Mouse (Mus musculus): ENCODE measurements around the gene Sh3kbp1. TPM values are rescaled to one million over a fixed set of nuclear protein-coding genes. Genes with fewer than 3 reads are reported as not detected.

Sh3kbp1 gene
- polyA plus RNA-seq, 1 experiment from 2014 or later = 21.0 TPM

DNA sequence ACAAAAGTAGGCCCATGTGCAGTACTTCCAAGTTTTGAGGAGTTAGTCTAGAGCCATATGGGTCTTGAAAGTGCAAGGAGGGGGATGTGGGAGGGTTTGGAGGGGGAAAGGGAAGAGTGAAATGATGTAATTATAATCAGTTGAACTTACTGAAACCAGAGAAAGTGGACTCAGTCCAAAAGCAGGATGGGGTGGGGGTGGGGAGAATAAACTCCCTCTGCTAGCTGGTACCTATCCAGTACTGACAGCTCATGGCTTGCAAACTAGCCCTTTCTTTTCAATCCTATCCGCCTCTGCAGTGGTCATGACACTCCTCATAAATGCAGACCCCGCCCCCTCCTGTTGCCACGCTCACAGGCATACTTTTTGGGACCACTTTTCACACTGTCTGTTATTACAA lies 283.5 kb downstream of the Sh3kbp1 start:
- Histone ChIP-seq H3K9me3 (ENCODE audit: control insufficient read depth, low read length) (no peaks in the 10 kb centered on the region), H3K9ac (ENCODE audit: low read length) (no peak overlapping the region), H3K27me3 (ENCODE audit: control insufficient read depth, insufficient read depth, low read length) (peaks cover 6% of the 10 kb centered on the region), H3K4me2 (ENCODE audit: low read depth, severe bottlenecking) (no peak overlapping the region), H3K27ac (replicated peaks; ENCODE audit: low read depth, low read length) (no peak overlapping the region), H3K36me3 (ENCODE audit: control insufficient read depth, insufficient read depth, low read length) (no peaks in the 10 kb centered on the region), H3K4me1 (ENCODE audit: control insufficient read depth, insufficient read depth, low read length) (no peaks in the 10 kb centered on the region), H3K4me3 (ENCODE audit: low read depth, low read length) (no peak overlapping the region)
- ATAC-seq (ENCODE audit: insufficient number of reproducible peaks, low FRiP score, low TSS enrichment, low read depth) = no peak
- 76% methylated on average over 3 of the region's 3 CpGs for WGBS
- DNase-seq (ENCODE audit: low spot score) = no peak

DNA sequence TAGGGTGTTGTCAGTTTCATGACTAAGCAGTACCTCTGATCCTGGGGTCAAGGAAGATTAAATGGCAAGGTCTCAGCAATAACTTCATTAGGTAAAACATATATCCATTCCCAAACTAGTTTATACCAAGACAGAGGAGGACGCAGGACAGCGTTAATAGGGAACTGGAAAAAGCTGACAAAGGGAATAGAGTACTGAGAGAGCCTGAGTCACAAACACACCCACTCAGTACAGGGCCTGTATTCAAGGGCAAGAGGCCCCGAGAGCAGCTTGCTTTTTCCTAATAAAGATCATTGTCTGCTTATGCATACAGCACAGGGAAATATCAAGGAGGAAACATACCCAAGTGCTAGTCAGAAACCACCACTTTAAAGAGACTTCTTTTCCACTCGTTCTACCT lies 284.5 kb downstream of the Sh3kbp1 start:
- ATAC-seq (ENCODE audit: insufficient number of reproducible peaks, low FRiP score, low TSS enrichment, low read depth) (no peak), DNase-seq (ENCODE audit: low spot score) (no peak)
- WGBS = 78% methylated on average over 4 of the region's 4 CpGs
- Histone ChIP-seq H3K36me3 (ENCODE audit: control insufficient read depth, insufficient read depth, low read length) (no peaks in the 10 kb centered on the region), H3K4me3 (ENCODE audit: low read depth, low read length) (no peak overlapping the region), H3K9ac (ENCODE audit: low read length) (no peak overlapping the region), H3K9me3 (ENCODE audit: control insufficient read depth, low read length) (no peaks in the 10 kb centered on the region), H3K4me1 (ENCODE audit: control insufficient read depth, insufficient read depth, low read length) (no peaks in the 10 kb centered on the region), H3K27me3 (ENCODE audit: control insufficient read depth, insufficient read depth, low read length) (peaks cover 6% of the 10 kb centered on the region), H3K27ac (replicated peaks; ENCODE audit: low read depth, low read length) (no peak overlapping the region), H3K4me2 (ENCODE audit: low read depth, severe bottlenecking) (no peak overlapping the region)

DNA sequence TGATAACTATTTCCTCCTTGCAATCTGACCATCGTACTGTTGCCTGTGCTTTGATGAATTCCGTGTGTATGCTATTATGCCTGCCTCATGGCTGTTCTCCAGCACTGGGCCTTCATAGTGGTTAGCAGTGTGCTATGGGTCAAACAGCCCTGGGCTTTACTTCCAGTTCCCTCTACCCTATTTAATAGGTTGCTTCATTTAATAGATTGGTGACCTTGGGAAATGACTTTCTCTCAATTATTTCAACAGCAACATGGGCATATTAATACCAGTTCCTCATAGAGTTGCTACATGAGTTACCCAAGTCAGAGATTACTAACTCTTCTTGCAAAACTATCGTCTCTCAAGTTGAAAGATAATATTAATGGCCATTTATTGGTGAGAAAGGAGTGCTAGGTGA lies 285.0 kb downstream of the Sh3kbp1 start:
- Histone ChIP-seq H3K27ac (replicated peaks; ENCODE audit: low read depth, low read length) (no peak overlapping the region), H3K4me2 (ENCODE audit: low read depth, severe bottlenecking) (no peak overlapping the region), H3K27me3 (ENCODE audit: control insufficient read depth, insufficient read depth, low read length) (peaks cover 6% of the 10 kb centered on the region), H3K9ac (ENCODE audit: low read length) (no peak overlapping the region), H3K36me3 (ENCODE audit: control insufficient read depth, insufficient read depth, low read length) (no peaks in the 10 kb centered on the region), H3K9me3 (ENCODE audit: control insufficient read depth, low read length) (no peaks in the 10 kb centered on the region), H3K4me3 (ENCODE audit: low read depth, low read length) (no peak overlapping the region), H3K4me1 (ENCODE audit: control insufficient read depth, insufficient read depth, low read length) (no peaks in the 10 kb centered on the region)
- DNase-seq (ENCODE audit: low spot score) (no peak), ATAC-seq (ENCODE audit: insufficient number of reproducible peaks, low FRiP score, low TSS enrichment, low read depth) (no peak)
- WGBS = 56% methylated on average over 3 of the region's 3 CpGs

DNA sequence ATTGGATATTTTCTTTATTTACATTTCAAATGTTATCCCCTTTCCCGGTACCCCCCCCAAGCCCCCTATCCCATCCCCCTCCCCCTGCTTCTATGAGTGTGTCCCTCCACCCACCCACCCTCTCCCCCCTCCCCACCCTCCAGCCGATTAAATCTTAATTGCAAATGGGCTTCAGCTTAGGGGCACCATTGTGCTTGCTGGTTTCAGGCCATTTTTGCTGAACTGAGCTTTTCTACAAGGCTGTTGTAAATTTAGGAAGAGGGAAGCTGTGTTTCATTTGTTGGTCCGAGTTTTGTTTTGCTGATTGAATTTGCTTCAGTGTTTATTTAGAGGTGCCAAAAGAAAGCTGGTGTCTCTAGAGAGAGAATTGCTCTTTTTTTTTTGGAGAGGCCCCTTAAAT lies 286.4 kb downstream of the Sh3kbp1 start:
- no peaks in the 10 kb centered on the region for H3K36me3 ChIP-seq (ENCODE audit: control insufficient read depth, insufficient read depth, low read length)
- DNase-seq (ENCODE audit: low spot score) = no peak
- H3K4me3 ChIP-seq (ENCODE audit: low read depth, low read length) = no peak overlapping the region
- H3K4me1 ChIP-seq (ENCODE audit: control insufficient read depth, insufficient read depth, low read length) = no peaks in the 10 kb centered on the region
- H3K27me3 ChIP-seq (ENCODE audit: control insufficient read depth, insufficient read depth, low read length) = peaks cover 6% of the 10 kb centered on the region
- H3K27ac ChIP-seq (replicated peaks; ENCODE audit: low read depth, low read length) = no peak overlapping the region
- H3K9ac ChIP-seq (ENCODE audit: low read length) = no peak overlapping the region
- no peak overlapping the region for H3K4me2 ChIP-seq (ENCODE audit: low read depth, severe bottlenecking)
- H3K9me3 ChIP-seq (ENCODE audit: control insufficient read depth, low read length) = no peaks in the 10 kb centered on the region
- 65% methylated on average over 3 of the region's 3 CpGs for WGBS
- ATAC-seq (ENCODE audit: insufficient number of reproducible peaks, low FRiP score, low TSS enrichment, low read depth) = no peak

DNA sequence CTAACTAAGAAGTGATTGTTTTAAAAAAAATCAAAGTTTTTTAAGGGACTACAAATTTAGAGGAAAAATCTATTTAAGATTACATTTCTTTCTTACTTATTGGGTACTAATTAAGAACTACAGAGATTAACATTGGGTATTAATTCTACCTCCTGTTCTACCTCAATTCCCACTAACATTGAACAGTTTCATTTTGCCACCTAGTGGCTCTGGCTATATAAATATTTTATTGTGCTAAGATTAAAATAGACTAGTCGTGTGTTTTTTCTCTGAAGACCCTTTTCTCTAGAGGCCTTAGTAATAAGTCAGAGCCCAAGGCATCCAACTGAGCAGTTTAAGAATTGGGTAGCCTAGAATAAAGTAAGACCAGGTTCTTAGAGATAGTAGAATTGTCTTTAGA lies 288.1 kb downstream of the Sh3kbp1 start:
- no peak overlapping the region for H3K4me2 ChIP-seq (ENCODE audit: low read depth, severe bottlenecking)
- no peak overlapping the region for H3K27ac ChIP-seq (replicated peaks; ENCODE audit: low read depth, low read length)
- ATAC-seq (ENCODE audit: insufficient number of reproducible peaks, low FRiP score, low TSS enrichment, low read depth) (no peak), DNase-seq (ENCODE audit: low spot score) (no peak)
- no peaks in the 10 kb centered on the region for H3K4me1 ChIP-seq (ENCODE audit: control insufficient read depth, insufficient read depth, low read length)
- no peak overlapping the region for H3K4me3 ChIP-seq (ENCODE audit: low read depth, low read length)
- 65% methylated on average over 1 of the region's 1 CpGs for WGBS
- peaks cover 6% of the 10 kb centered on the region; the same call in 1 of the 2 replicates for H3K27me3 ChIP-seq (ENCODE audit: control insufficient read depth, insufficient read depth, low read length)
- H3K9ac ChIP-seq (ENCODE audit: low read length) = no peak overlapping the region
- no peaks in the 10 kb centered on the region for H3K36me3 ChIP-seq (ENCODE audit: control insufficient read depth, insufficient read depth, low read length)
- H3K9me3 ChIP-seq (ENCODE audit: control insufficient read depth, low read length) = no peaks in the 10 kb centered on the region

DNA sequence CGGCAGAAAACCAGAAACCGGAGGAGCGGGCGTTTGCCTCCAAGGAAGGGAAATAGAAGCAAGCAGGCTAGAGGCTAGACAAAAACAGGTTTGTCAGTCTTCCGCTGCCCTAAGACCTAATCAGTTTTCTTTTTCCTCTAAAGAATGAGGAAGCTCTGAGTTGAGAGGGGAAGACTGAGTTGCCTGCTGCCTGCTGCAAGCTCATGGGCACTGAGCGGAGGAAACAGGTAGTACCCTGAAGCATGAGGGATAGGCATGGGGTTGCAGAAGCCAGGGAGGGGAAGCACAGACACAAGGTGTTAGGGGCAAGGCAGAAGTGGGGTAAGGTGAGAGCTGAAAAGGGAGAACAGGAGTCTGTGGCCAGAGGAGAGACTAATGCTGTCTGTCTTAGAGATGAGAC lies 297.7 kb downstream of the Sh3kbp1 start:
- DNase-seq (ENCODE audit: low spot score) = no peak
- H3K27me3 ChIP-seq (ENCODE audit: control insufficient read depth, insufficient read depth, low read length) = peaks cover 13% of the 10 kb centered on the region
- H3K4me1 ChIP-seq (ENCODE audit: control insufficient read depth, insufficient read depth, low read length) = no peaks in the 10 kb centered on the region
- H3K36me3 ChIP-seq (ENCODE audit: control insufficient read depth, insufficient read depth, low read length) = no peaks in the 10 kb centered on the region
- H3K9me3 ChIP-seq (ENCODE audit: control insufficient read depth, low read length) = no peaks in the 10 kb centered on the region
- no peak overlapping the region for H3K4me2 ChIP-seq (ENCODE audit: low read depth, severe bottlenecking)
- 92% methylated on average over 6 of the region's 6 CpGs for WGBS
- no peak overlapping the region for H3K9ac ChIP-seq (ENCODE audit: low read length)
- H3K4me3 ChIP-seq (ENCODE audit: low read depth, low read length) = no peak overlapping the region
- no peak for ATAC-seq (ENCODE audit: insufficient number of reproducible peaks, low FRiP score, low TSS enrichment, low read depth)
- no peak overlapping the region for H3K27ac ChIP-seq (replicated peaks; ENCODE audit: low read depth, low read length)

DNA sequence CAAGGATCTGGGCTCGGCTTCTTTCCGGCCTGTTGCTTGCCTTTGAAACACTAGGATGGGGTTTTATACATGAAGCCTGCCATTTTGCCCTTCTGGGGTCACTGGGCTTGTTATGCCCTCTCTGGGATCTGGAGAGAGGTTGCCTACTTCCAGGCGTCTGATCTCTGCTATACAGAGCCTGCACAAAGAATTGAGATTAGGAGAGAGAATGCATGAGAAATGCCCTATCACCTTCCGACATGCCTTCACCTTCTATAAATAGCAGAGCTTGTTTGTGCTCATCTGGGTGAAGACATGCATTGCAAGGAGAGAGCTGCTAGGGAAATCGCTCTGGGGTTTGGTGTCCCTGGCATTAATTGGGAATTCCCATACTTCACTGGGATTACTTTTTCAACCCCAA lies 301.1 kb downstream of the Sh3kbp1 start:
- Histone ChIP-seq H3K4me1 (ENCODE audit: control insufficient read depth, insufficient read depth, low read length) (no peaks in the 10 kb centered on the region), H3K27me3 (ENCODE audit: control insufficient read depth, insufficient read depth, low read length) (peaks cover 17% of the 10 kb centered on the region), H3K4me3 (ENCODE audit: low read depth, low read length) (no peak overlapping the region), H3K36me3 (ENCODE audit: control insufficient read depth, insufficient read depth, low read length) (no peaks in the 10 kb centered on the region), H3K27ac (replicated peaks; ENCODE audit: low read depth, low read length) (no peak overlapping the region), H3K9ac (ENCODE audit: low read length) (no peak overlapping the region), H3K9me3 (ENCODE audit: control insufficient read depth, low read length) (no peaks in the 10 kb centered on the region), H3K4me2 (ENCODE audit: low read depth, severe bottlenecking) (no peak overlapping the region)
- no peak for DNase-seq (ENCODE audit: low spot score)
- WGBS = 86% methylated on average over 5 of the region's 5 CpGs
- ATAC-seq (ENCODE audit: insufficient number of reproducible peaks, low FRiP score, low TSS enrichment, low read depth) = no peak

DNA sequence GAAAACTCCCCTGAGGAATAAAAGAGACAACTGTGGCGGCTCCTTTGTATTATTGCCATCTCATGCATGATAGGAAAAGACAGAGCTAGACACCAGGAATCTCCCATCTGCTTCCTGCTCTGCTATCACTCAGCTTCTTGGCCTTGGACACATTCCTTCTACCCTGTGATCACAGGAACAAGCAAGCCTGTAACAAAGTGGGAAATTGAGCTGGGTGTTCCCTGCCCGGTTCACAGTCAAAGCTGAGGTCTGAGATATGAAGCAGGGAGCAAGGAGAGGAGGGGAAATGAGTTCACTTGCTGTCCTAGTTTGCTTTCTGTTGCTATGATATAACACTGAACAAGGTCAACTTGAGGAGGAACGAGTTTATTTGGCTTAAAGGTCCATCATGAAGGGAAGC lies 301.8 kb downstream of the Sh3kbp1 start:
- Histone ChIP-seq H3K4me3 (ENCODE audit: low read depth, low read length) (no peak overlapping the region), H3K9ac (ENCODE audit: low read length) (no peak overlapping the region), H3K9me3 (ENCODE audit: control insufficient read depth, low read length) (no peaks in the 10 kb centered on the region), H3K4me2 (ENCODE audit: low read depth, severe bottlenecking) (no peak overlapping the region), H3K36me3 (ENCODE audit: control insufficient read depth, insufficient read depth, low read length) (no peaks in the 10 kb centered on the region), H3K27me3 (ENCODE audit: control insufficient read depth, insufficient read depth, low read length) (peaks cover 14% of the 10 kb centered on the region), H3K4me1 (ENCODE audit: control insufficient read depth, insufficient read depth, low read length) (no peaks in the 10 kb centered on the region), H3K27ac (replicated peaks; ENCODE audit: low read depth, low read length) (no peak overlapping the region)
- WGBS = 81% methylated on average over 3 of the region's 3 CpGs
- ATAC-seq (ENCODE audit: insufficient number of reproducible peaks, low FRiP score, low TSS enrichment, low read depth) (no peak), DNase-seq (ENCODE audit: low spot score) (no peak)

DNA sequence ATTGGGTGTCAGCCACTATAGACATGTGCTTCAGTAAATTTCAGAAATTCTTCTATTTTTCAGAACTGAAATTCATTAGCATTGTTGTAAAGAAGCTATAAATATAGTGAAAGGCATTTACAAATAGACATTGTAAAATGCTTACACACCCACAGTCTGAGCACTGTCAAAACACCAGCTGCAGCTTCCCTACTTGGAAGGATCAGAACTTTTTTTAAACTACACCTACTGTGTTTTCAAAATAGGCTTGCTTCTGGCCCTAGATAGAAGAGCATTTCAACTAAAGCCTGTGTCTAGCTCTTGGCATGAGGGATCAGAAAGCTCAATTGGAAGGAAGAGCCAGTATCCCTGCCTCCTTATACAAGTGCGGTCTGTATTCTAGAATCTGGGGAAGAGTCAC lies 305.0 kb downstream of the Sh3kbp1 start:
- no peak for DNase-seq (ENCODE audit: low spot score)
- Histone ChIP-seq H3K9ac (ENCODE audit: low read length) (no peak overlapping the region), H3K9me3 (ENCODE audit: control insufficient read depth, low read length) (no peaks in the 10 kb centered on the region), H3K27ac (replicated peaks; ENCODE audit: low read depth, low read length) (no peak overlapping the region), H3K4me2 (ENCODE audit: low read depth, severe bottlenecking) (no peak overlapping the region), H3K36me3 (ENCODE audit: control insufficient read depth, insufficient read depth, low read length) (no peaks in the 10 kb centered on the region), H3K4me3 (ENCODE audit: low read depth, low read length) (no peak overlapping the region), H3K4me1 (ENCODE audit: control insufficient read depth, insufficient read depth, low read length) (no peaks in the 10 kb centered on the region), H3K27me3 (ENCODE audit: control insufficient read depth, insufficient read depth, low read length) (peaks cover 12% of the 10 kb centered on the region)
- ATAC-seq (ENCODE audit: insufficient number of reproducible peaks, low FRiP score, low TSS enrichment, low read depth) = no peak
- WGBS = 89% methylated on average over 1 of the region's 1 CpGs
